Mouse (Mus musculus) common myeloid progenitor, adult 5-6 weeks (primary cell): ENCODE measurements around the gene Ankrd66. TPM values are rescaled to one million over a fixed set of nuclear protein-coding genes. Genes with fewer than 3 reads are reported as not detected.
"Not testable (repeated sequence)": the region's sequence is repeated elsewhere in the genome, so short reads cannot be mapped to it uniquely, and the experiment has no call there.

Experiments used
- ATAC-seq: replicated peaks from 2 replicates; pipeline ENCODE4 v1.8.0; 2016; ENCODE audit warnings: low read depth, mild to moderate bottlenecking, moderate TSS enrichment, inconsistent platforms; ENCODE audit not compliant: poor library complexity, severe bottlenecking
- total RNA-seq: library from RNA; stranded (forward); fragments of 200-1000, 187-1606 nt; gene quantifications from 2 replicates; pipeline ENCODE4 v1.2.3, GENCODE M21; 2017

The Ankrd66 gene
- total RNA-seq, 1 experiment from 2014 or later: not detected

DNA sequence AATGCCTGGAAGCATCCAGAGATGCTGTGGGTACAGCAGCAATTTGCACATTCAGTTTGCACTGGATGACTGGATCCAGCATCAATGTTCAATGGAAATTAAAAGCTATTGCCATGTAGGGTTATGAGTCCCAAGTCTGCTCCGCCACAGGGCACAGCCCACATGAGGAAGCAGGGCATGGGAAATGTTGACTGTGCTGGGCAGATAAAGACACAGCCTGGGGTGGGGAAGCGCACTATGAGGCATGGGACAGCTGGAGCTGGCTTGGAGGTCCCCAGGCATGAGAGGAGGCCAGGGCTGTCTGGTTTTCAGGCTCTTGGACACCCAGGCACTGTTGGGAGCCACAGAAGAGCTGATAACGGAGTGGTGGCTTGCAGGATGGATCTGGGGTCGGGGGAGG lies 601 bp upstream of the Ankrd66 start:
- ATAC-seq: peak; percentile 95

GRCm38 (mm10) chr17:43538767-43539166 lies 4.7 kb downstream of the Ankrd66 start:
- no peak for ATAC-seq

DNA sequence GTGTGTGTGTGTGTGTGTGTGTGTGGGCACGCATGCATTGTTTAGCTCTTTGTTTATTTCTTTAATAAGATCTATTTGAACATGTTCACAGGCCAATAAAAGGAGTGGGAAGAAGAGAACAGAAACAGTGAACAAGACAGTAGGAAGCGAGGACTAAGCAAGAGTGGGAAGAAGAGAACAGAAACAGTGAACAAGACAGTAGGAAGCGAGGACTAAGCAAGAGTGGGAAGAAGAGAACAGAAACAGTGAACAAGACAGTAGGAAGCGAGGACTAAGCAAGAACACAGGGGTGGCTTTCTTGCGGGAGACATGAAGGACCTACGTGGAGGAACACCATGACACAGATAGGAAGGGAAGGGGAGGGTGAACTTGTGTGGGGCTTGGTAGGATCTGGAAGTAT lies 6.6 kb downstream of the Ankrd66 start:
- not testable (repeated sequence) for ATAC-seq

- ATAC-seq: peak; percentile 80
Measured at GRCm38 (mm10) chr17:43534362-43535222, 8.8 kb downstream of the Ankrd66 start.

GRCm38 (mm10) chr17:43531192-43531591 lies 12.2 kb downstream of the Ankrd66 start:
- ATAC-seq: no peak

DNA sequence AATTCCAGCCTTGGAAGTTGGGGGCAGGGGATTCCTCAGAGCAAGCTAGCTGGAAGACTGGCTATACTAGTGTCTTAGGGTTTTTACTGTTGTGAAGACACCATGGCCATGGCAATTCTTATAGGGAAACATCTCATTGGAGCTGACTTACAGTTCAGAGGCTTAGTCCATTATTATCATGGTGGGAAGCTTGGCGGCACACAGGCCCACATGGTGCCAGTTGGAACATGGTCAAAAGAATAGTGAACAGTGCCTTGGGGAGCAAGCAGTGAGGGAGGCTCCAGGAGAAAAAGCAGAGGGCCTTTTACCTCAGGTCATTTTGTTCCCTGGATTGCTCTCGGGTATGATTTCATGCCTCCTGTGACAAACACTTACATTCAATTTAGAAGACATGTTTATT lies 12.9 kb downstream of the Ankrd66 start:
- ATAC-seq: no peak

DNA sequence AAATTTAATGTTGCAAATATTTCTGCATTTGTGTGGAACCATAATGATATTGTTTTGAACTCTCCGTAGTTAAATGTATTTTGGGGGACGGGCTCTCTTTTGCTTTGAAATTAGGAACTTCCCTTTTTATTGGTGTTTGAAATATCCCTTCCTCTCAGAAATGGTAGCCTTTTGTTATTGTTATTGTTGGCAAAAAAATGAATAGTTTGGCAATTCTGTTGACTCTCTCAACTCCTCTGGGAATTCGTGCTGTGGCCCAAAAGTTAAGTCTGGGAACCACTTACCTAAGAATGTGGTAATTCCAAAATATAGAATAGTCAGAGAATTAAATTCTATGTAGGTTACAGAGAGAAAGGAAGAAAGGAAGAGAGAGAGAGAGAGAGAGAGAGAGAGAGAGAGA lies 23.3 kb downstream of the Ankrd66 start:
- no peak for ATAC-seq

DNA sequence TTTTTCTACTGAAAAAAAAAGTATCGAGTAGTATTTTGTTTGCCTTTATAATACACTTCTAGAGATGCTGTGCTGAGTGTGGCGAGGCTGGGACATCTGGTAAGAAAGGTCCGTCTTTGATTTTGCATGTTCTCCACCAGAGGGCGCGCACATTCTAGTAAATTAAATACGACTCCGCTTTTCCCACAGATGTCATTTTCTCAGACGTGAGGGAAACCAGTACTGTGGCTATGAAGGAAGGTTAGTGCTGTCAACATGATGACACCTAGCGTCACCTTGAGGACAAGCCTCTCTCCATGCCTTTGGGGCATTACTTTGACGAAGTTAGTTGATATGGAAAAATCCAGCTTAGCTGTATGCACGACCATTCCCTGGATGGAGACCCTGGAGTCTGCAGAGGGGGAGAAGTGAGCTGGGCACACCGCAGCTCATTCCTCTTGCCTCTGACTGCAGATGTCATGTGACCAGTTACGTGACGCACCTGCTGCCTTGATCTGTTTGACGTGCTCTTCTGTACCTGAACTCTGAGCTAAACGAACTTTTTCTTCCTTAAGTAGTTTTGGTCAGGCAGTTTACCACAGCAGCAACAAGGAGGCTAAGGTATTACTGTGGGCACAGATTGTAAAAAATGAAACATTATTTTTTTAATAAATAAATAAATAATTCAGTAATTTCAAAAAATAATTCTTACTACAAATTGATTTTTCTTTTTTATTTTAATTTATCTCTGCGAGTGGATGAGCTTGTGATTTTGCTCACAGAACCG lies 24.6 kb downstream of the Ankrd66 start:
- peak; percentile 82 for ATAC-seq

- no peak for ATAC-seq
Measured at GRCm38 (mm10) chr17:43510782-43511181, 32.7 kb downstream of the Ankrd66 start.

GRCm38 (mm10) chr17:43504594-43504934 lies 38.9 kb downstream of the Ankrd66 start:
- no peak for ATAC-seq

GRCm38 (mm10) chr17:43503861-43504593 lies 39.4 kb downstream of the Ankrd66 start:
- no peak for ATAC-seq

- no peak for ATAC-seq
Measured at GRCm38 (mm10) chr17:43502592-43502991, 40.8 kb downstream of the Ankrd66 start, which contains the start of gene Mep1a. TSS of gene Mep1a (minus strand) at chr17:43502812.

DNA sequence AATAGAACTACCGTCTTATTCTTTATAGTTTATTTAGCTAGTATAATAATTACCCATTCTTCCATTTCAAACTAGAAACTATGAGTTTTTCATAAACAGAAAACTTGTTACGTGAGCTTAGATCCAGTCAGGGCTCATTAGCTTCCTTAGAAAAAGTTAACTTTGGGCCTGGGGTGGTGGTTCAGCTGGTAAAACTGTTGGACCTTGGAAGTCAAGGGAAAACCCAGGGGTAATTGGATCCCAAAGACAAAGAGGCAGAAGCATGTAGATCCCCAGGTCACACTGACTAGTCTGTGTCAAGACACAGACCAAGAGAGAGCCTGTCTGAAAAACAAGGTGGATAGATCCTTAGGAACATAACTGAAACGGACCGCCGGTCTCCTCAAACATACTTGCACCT lies 41.8 kb downstream of the Ankrd66 start:
- no peak for ATAC-seq

DNA sequence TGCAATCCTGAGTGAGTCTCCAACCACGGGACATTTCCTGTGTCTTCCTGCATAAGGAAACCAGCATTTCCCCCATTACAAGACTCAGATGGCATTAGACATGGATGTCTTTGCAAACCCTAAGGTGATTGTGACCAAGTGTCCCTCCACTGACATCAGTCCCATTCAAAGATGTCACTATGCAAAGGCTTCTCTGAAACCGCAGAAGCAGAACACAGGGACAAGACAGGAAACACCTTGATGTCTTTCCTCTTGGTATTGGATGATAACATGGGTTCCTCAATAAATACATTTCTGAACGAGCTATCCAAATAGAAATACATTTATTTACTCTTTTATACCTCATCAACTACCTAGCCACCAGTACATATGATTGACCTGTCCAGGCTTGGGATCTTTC lies 42.2 kb downstream of the Ankrd66 start:
- peak; percentile 77 for ATAC-seq

GRCm38 (mm10) chr17:43500513-43500912 lies 42.9 kb downstream of the Ankrd66 start:
- no peak for ATAC-seq

GRCm38 (mm10) chr17:43497521-43497920 lies 45.9 kb downstream of the Ankrd66 start:
- ATAC-seq: no peak

DNA sequence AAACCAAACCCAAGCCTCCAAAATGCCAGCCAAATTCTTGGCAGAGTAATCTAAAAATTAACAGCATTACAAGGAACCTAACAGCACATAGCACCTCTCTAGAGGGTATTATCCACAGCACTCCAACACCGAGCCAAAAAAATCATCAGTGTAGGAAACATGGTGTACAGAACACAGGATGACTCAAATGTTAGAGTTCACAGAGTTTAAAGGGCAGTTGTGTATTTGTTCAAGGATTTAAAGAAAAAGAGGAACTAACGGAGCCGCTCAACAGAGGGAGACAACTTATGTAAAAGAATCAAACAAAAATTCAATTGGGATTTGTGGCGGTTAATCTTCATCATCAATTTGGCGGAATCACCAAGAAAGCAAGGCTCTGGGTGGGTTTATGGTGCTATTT lies 47.9 kb downstream of the Ankrd66 start:
- ATAC-seq: no peak

GRCm38 (mm10) chr17:43490371-43490770 lies 53.1 kb downstream of the Ankrd66 start:
- not testable (repeated sequence) for ATAC-seq

- ATAC-seq: no peak
Measured at GRCm38 (mm10) chr17:43488439-43489151, 54.8 kb downstream of the Ankrd66 start.

DNA sequence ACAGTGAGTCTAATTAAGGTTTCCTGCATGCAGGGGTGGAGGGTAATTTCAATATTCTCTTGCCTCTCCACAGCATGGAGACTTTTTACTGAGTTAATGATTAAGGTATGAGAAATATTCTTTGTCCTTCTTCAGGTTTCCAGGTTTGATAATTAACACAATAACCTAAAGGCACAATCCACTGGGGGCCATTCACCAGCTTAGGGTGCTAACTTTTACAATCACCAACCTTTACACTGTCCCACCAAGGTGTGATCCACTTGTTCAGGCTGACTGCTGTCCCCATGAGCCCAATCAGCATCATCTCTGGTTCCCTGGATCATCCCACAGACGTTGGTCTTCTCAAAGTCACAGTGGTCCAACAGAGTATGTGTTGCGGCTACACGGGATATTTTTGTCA lies 57.5 kb downstream of the Ankrd66 start:
- no peak for ATAC-seq
